Mouse (Mus musculus): Measurements from ENCODE around the gene Itsn2.

- TF ChIP-seq KAT2A (IDR thresholded peaks at IDR 0.05; ENCODE audit: insufficient replicate concordance, low read length) (no peak), USF1 (IDR thresholded peaks at IDR 0.05; ENCODE audit: low read depth, low read length) (no peak), EP300 (IDR thresholded peaks at IDR 0.05; ENCODE audit: low read length) (no peak), POLR2A (IDR thresholded peaks at IDR 0.05; ENCODE audit: low read depth, low read length) (no peak)
Observed at GRCm38 (mm10) chr12:4606625-4607024, 14.2 kb downstream of the Itsn2 start.
